Mouse (Mus musculus) E14TG2a.4 (cell line): ENCODE data around the gene Atad3a.
A peak's percentile ranks its signal among the peaks of the same experiment; 100 is the strongest.

Experiments used
- H3K27me3 ChIP-seq: 2 replicates; pipeline ENCODE4 v1.6.1; 2014; ENCODE audit warnings: low read length, control low read depth; ENCODE audit not compliant: insufficient read depth
- H3K36me3 ChIP-seq: 2 replicates; pipeline ENCODE4 v1.6.1; 2014; ENCODE audit warnings: low read length, control low read depth; ENCODE audit not compliant: insufficient read depth
- H3K4me1 ChIP-seq: replicated peaks from 2 replicates; pipeline ENCODE4 v1.6.1; 2014; ENCODE audit warnings: low read depth, low read length, control low read depth
- H3K4me3 ChIP-seq: replicated peaks from 2 replicates; pipeline ENCODE4 v1.5.1; 2014; ENCODE audit warnings: mild to moderate bottlenecking, low read length
- H3K9me3 ChIP-seq: 2 replicates; pipeline ENCODE4 v1.6.1; 2014; ENCODE audit warnings: low read length, control low read depth
- CTCF ChIP-seq: conservative IDR thresholded peaks from 2 replicates; pipeline ENCODE4 v1.5.1; 2014; ENCODE audit warnings: low read length
- NANOG ChIP-seq: IDR thresholded peaks from 2 replicates; pipeline ENCODE4 v1.6.1; 2014; ENCODE audit warnings: borderline replicate concordance, low read length, mixed read lengths
- POU5F1 ChIP-seq: IDR thresholded peaks from 2 replicates; pipeline ENCODE4 v1.6.1; 2014; ENCODE audit warnings: low read length, borderline replicate concordance

The Atad3a gene

DNA sequence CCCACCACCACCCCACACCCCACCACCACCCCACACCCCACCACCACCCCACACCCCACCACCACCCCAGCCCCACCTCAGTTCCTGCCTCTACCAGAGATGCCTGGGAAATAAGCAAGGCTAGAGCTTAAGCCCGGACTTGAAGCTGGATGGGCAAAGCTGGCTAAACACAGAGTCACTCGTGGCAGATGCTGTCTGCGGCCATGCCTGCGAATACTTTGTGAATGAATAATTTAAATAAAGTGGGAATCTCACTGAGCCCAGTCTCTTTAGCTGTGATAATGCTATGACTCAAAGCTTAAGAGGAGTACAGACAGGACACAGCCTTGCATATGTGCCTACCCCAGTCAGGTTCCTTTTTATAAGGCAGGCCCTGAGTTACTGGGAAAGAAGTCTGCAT lies 18.6 kb upstream of the Atad3a start:
- Histone ChIP-seq H3K4me3 (no peak overlapping the region), H3K9me3 (no peaks in the 10 kb centered on the region), H3K4me1 (peaks cover 50% of the 10 kb centered on the region), H3K36me3 (no peaks in the 10 kb centered on the region), H3K27me3 (peaks cover 32% of the 10 kb centered on the region)
- TF ChIP-seq NANOG: no peak
- TF ChIP-seq CTCF: no peak
- no peak for TF ChIP-seq POU5F1

DNA sequence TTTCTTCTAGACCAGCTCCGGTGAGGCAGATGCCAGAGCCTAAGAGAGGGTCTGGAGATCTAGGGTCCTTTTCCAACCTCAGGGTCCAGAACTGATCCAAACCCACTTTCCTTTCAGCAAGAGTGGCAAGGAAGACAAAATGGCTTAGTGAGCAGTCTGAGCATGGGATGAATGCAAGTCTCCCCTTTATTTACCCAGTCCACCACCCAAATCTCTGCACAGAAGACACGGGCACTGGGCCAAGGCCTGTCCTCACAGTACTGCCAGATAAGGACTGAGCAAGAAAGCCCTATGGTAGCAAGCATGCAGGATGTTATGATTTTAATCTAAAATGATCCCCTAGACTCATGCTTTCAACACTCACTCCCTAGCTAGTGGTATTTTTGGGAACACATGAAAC lies 16.9 kb upstream of the Atad3a start:
- Histone ChIP-seq H3K4me3 (no peak overlapping the region), H3K9me3 (no peaks in the 10 kb centered on the region), H3K27me3 (peaks cover 46% of the 10 kb centered on the region), H3K36me3 (no peaks in the 10 kb centered on the region), H3K4me1 (peaks cover 57% of the 10 kb centered on the region)
- TF ChIP-seq NANOG: no peak
- TF ChIP-seq POU5F1: no peak
- no peak for TF ChIP-seq CTCF

DNA sequence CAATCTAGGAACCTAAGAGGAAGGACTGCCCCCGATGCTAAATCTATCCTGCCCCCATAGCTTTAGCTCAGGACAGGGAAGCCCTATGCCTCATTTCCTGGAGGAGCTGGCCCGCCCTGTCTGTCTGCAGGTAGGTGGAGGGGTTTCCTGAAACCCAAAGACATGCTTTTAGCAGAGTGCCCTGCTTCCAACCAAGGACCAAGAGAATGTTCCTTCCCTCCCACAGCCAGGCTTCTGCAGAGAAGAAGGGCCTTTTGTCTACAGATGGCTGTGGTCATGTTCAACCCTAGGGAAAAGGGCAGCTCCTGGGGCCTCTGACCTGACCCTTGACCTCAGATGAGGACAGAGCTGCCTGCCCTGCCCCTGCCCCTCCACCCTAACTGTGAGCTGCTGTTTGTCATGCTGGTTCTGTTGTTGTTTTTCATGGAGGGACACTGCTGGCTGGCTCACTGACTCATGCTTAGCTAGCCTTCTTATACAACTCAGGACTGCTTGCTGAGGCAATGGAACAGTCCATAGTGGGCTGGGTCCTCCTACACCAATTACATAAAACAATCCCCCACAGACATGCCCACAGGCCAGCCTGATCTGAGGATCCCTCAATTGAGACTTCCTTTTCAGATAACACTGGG lies 15.9 kb upstream of the Atad3a start:
- TF ChIP-seq CTCF: no peak
- TF ChIP-seq NANOG: no peak
- no peak for TF ChIP-seq POU5F1

DNA sequence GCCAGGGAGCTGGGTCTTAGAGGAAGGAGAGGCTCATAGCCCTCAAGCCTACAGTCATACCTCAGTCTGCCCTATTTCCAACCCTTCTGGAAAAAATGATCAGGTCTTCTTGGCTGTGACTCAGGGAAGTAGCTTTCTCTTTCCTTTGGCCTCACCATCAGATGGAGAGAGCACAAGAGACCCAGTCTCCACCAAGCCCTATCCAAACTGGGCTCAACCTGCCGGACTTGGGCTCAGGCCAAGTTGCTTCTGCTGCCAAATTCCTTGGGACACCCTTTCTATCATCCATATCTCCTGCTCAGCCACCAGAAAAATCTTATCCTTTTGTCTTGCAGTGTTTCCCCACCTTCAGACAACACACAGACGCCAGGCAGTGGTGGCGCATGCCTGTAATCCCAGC lies 15.0 kb upstream of the Atad3a start:
- Histone ChIP-seq H3K9me3 (no peaks in the 10 kb centered on the region), H3K4me3 (peak overlapping the region; percentile 76; the same call in 1 of the 2 replicates), H3K4me1 (peaks cover 53% of the 10 kb centered on the region), H3K36me3 (no peaks in the 10 kb centered on the region), H3K27me3 (peaks cover 65% of the 10 kb centered on the region)
- no peak for TF ChIP-seq POU5F1
- no peak for TF ChIP-seq CTCF
- TF ChIP-seq NANOG: no peak

More for the DNA sequence above, 15.9 kb upstream of the Atad3a start:
- Histone ChIP-seq H3K27me3 (peaks cover 56% of the 10 kb centered on the region), H3K9me3 (no peaks in the 10 kb centered on the region), H3K4me3 (peak overlapping the region; percentile 21; the same call in 1 of the 2 replicates), H3K4me1 (peaks cover 57% of the 10 kb centered on the region), H3K36me3 (no peaks in the 10 kb centered on the region)

DNA sequence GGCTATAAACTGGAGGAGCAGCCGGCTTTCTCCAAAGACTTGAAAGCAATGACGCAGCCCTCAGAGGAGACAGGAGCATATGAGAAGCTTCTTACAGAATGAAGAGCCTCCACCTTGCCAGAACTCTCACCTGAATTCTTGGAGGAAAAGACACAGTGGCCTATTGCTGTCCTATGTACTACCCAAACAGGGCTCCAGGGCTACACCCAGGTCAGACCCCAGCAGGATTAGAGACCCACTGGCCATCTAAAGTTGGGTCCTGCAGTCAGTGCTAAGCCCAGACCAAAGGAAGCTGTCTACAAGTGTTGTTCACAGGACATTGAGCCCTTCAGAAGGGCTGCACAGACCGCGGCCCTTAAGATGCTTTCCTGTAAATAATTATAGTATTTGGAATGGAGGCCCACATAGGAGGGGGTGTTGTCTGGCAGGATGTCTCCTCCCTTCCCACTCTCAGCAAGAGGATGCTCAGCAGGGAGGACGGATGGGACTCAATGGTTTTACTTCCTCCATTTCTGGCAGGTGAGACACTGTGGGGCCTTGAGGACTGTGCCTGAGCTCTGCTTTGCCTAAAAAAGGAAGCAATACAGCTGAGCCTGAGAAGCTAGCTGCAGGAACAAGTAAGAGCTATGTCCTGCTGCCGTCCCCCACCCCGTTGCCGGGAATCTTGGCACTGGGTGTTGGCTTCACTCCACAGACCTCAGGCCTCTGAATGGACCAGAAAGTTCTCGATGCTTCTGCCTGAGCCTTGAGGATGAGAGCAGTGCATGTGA lies 14.3 kb upstream of the Atad3a start:
- no peak for TF ChIP-seq NANOG
- TF ChIP-seq CTCF: no peak
- no peak for TF ChIP-seq POU5F1
- peaks cover 68% of the 10 kb centered on the region for H3K27me3 ChIP-seq

DNA sequence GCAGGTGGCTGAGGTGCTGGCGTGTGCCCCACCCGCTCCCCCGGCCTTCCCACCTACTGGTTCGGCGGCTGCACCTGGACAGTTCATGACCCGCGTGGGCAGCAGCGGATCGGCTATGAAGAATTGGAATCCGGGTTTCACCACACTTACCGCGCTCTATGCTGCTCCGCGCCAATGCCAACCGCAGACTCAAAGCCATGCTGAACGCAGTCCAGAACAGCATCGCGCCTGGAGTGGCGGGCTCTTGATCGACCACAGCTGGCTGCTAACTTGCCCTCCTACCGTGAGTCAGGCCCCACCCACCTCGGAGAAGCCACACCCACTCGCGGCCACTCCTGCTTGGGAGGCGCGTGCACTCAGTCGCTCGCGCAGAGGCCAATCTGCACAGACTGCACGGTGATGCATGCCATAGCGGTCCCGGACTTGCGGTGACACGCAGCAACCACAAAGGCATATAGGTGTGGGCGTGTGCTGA lies 13.4 kb upstream of the Atad3a start, which contains the start of gene Vwa1:
Gene Vwa1 (minus strand): TSS at position 419 of the 475 bp plus-strand sequence.
- peaks cover 63% of the 10 kb centered on the region for H3K4me1 ChIP-seq
- no peaks in the 10 kb centered on the region for H3K9me3 ChIP-seq
- H3K4me3 ChIP-seq: peak within 1 kb of the TSS; percentile 76
- peaks cover 75% of the 10 kb centered on the region for H3K27me3 ChIP-seq
- TF ChIP-seq NANOG (peak; percentile 31; the same call in 1 of the 2 replicates), POU5F1 (no peak), CTCF (no peak)
- no peaks in the 10 kb centered on the region for H3K36me3 ChIP-seq

More for the DNA sequence above, 14.3 kb upstream of the Atad3a start:
- Histone ChIP-seq H3K4me1 (peaks cover 55% of the 10 kb centered on the region), H3K36me3 (no peaks in the 10 kb centered on the region), H3K4me3 (peak overlapping the region; percentile 76), H3K9me3 (no peaks in the 10 kb centered on the region)

DNA sequence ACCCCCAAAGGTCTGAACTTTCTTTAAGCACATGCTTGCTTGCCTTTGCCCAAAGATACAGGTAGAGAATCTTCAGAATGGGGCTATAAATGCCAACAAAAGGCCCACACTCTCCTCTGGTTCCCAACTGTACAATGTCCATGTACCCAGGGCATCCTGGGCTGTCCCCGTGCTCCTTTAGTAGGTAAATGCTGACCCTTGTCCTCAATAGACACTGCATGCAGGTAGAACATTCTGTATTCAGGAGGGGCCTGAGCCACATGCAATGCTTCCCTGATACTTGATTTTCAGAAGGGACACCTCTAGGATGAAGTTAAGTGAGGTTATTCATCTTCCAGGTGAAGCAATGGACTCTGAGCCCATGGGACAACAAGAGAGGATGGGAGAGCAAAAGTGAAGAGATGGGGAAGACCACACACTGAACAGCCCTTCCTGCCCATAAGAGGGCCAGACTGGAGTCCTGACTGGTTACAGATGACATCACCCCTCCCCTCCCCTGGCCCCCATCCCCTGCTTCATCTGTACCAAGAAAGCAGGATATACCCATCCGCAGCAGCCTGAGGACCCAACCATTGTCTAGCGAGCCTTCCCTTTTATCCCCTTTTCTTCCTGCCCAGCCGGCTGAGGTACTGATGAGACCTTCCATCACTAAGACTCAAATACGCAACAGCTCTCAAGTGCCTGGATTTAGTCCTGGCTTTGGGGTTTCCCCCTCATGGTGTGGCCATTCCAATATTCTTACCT lies 12.6 kb upstream of the Atad3a start:
- TF ChIP-seq NANOG (no peak), POU5F1 (no peak), CTCF (no peak)

DNA sequence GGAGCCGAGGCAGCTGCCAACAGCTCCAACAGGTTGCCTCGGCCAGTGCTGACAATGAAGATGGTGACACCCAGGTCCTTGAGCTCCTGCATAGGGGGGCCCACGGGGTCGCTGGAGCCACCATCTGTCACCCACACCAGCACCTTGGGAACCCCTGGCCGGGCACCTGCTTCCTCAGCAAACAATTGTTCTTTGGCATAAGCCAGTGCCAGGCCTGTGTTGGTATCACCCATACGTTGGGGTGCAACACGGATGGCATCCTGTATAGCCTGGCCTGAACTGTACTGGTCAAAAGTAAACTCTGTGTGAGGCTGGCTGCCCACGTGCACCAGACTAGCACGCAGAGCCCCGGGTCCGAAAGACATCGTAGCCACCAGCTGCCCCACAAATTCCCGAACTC lies 11.9 kb upstream of the Atad3a start:
- Histone ChIP-seq H3K9me3 (no peaks in the 10 kb centered on the region), H3K4me1 (peaks cover 62% of the 10 kb centered on the region), H3K27me3 (peaks cover 80% of the 10 kb centered on the region), H3K4me3 (no peak overlapping the region), H3K36me3 (no peaks in the 10 kb centered on the region)
- no peak for TF ChIP-seq CTCF
- TF ChIP-seq POU5F1: no peak

More for the DNA sequence above, 12.6 kb upstream of the Atad3a start:
- Histone ChIP-seq H3K36me3 (no peaks in the 10 kb centered on the region), H3K4me1 (peaks cover 62% of the 10 kb centered on the region), H3K4me3 (peak overlapping the region; percentile 76), H3K27me3 (peaks cover 79% of the 10 kb centered on the region), H3K9me3 (no peaks in the 10 kb centered on the region)

DNA sequence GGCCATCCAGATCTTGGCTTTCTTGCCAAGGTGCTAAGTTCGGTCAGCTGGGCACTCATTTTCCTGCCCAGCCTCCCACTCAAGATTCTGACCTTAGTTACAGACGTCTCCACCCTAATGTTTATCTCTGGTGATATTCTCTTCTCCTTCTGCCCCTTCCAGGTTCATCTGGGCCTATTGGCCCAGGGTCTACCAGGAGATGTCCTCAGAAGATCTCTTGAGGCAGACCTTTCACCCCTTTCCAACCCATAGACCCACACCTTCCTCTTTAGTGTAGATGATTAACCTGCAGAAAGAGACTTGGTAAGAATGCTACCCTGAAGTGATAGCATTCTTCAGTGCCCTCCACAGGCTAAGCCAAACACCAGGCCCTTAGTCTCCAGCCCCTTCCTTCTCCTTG lies 10.8 kb upstream of the Atad3a start:
- H3K4me1 ChIP-seq: peaks cover 52% of the 10 kb centered on the region
- TF ChIP-seq CTCF: no peak
- no peak for TF ChIP-seq NANOG
- no peak for TF ChIP-seq POU5F1
- peaks cover 76% of the 10 kb centered on the region for H3K27me3 ChIP-seq
- H3K36me3 ChIP-seq: no peaks in the 10 kb centered on the region
- no peaks in the 10 kb centered on the region for H3K9me3 ChIP-seq
- H3K4me3 ChIP-seq: no peak overlapping the region
